Mouse (Mus musculus) hindbrain, embryonic 10.5 days (tissue): ENCODE measurements around the gene Apoe. TPM values are rescaled to one million over a fixed set of nuclear protein-coding genes. Genes with fewer than 3 reads are reported as not detected.

ENCODE experiments used
- DNase-seq: peaks from one replicate; pipeline ENCODE4 v3.0.0-alpha.2; 2017; ENCODE audit warnings: low spot score
- H3K27ac ChIP-seq: fragments of 300-500 bp; sonication (generic); 2 replicates; pipeline ENCODE4 v1.5.1; 2016; ENCODE audit warnings: mild to moderate bottlenecking, moderate library complexity
- H3K27me3 ChIP-seq: fragments of 300-500 bp; sonication (generic); 2 replicates; pipeline ENCODE4 v1.6.1; 2016; ENCODE audit warnings: mild to moderate bottlenecking; ENCODE audit not compliant: poor library complexity, insufficient read depth, severe bottlenecking
- H3K36me3 ChIP-seq: fragments of 300-500 bp; sonication (generic); 2 replicates; pipeline ENCODE4 v1.6.1; 2016; ENCODE audit warnings: mild to moderate bottlenecking, moderate library complexity
- H3K4me1 ChIP-seq: fragments of 300-500 bp; sonication (generic); replicated peaks from 2 replicates; pipeline ENCODE4 v1.6.1; 2016; ENCODE audit warnings: mild to moderate bottlenecking
- H3K4me3 ChIP-seq: fragments of 300-500 bp; sonication (generic); 2 replicates; pipeline ENCODE4 v1.5.1; 2016; ENCODE audit warnings: mild to moderate bottlenecking, moderate library complexity
- H3K9me3 ChIP-seq: fragments of 300-500 bp; sonication (generic); 2 replicates; pipeline ENCODE4 v1.6.1; 2016; ENCODE audit warnings: mild to moderate bottlenecking, moderate library complexity
- WGBS: fragments of 180-500 bp; shearing (Covaris S2); methylation state at CpG from one replicate; pipeline ENCODE4 v1.1.7; 2016; 5-methylcytosine and 5-hydroxymethylcytosine counted together
- polyA plus RNA-seq: library from polyadenylated mRNA; unstranded; fragments of >200 nt; fragmentation: Nextera tagmentation; extraction: Ambion mirVana; gene quantifications from 2 replicates; pipeline ENCODE4 v1.2.1, GENCODE M21; 2016

The Apoe gene
- polyA plus RNA-seq, 1 experiment from 2014 or later, result 230 TPM

DNA sequence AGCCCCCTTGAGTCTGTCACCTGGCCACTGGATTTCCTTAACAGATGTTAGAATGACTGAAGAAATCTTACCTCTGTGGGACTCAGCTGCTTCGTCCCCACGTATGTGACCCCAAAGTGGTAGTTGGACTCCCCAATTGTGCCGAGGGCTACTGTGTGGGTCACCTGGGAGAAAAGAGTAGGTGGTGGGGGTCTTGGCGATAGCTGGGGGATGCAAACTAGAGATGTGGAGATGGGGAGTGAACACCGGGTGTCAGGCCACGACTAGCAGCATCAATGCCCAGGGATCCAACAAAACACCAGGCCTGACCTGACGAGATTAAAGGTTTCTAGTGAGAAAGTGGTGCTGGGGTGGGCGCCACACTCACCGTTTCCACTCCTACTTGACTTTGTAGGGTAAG is 14.6 kb upstream of the Apoe start:
- Histone ChIP-seq H3K36me3 (peaks cover 65% of the 10 kb centered on the region), H3K27ac (no peak overlapping the region; the same call in 1 of the 2 replicates), H3K4me1 (peaks cover 23% of the 10 kb centered on the region), H3K9me3 (no peaks in the 10 kb centered on the region), H3K4me3 (peak overlapping the region; percentile 100), H3K27me3 (no peaks in the 10 kb centered on the region)
- no peak for DNase-seq
- WGBS, result 89% methylated on average over 9 of the region's 9 CpGs

DNA sequence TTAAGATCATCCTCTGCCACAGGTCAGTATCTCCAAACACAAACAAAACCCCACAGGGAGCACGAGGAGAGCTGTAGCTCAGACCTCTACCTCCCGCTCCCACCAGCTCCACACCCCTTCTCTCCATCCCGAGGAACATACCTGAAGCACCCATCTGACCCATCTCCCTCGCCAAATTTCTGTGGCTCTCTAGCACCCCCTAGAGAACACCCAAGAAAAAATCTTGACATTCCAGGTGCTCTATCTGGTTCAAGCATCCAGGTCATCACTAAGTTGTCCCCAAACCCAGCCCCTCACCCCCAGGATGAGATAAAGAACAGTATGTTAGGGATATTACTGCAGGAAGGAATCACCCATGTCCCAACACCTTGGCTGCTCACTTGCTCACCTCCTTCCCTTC is 14.2 kb upstream of the Apoe start:
- no peak for DNase-seq
- 59% methylated on average over 4 of the region's 4 CpGs for WGBS
- peaks cover 23% of the 10 kb centered on the region for H3K4me1 ChIP-seq
- peaks cover 65% of the 10 kb centered on the region for H3K36me3 ChIP-seq
- H3K4me3 ChIP-seq, result peak overlapping the region; percentile 100; the same call in 1 of the 2 replicates
- H3K9me3 ChIP-seq, result no peaks in the 10 kb centered on the region
- no peaks in the 10 kb centered on the region for H3K27me3 ChIP-seq
- no peak overlapping the region for H3K27ac ChIP-seq

DNA sequence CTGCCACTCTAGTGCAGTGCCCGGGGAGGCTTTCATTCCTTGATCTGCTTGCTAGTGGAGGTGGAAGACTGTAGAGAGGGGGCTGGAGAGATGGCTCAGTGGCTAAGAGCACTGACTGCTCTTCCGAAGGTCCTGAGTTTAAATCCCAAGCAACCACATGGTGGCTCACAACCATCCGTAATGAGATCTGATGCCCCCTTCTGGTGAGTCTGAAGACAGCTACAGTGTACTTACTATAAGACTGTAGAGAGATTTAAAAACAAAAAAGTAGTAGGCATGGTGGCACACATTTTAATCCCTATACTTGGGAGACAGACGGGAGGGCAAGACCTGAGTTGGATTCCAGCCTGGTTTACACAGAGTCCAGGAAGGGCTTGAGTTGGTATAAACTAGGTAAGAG is 13.4 kb upstream of the Apoe start:
- Histone ChIP-seq H3K4me1 (peaks cover 23% of the 10 kb centered on the region), H3K27me3 (no peaks in the 10 kb centered on the region), H3K9me3 (no peaks in the 10 kb centered on the region), H3K27ac (no peak overlapping the region), H3K4me3 (no peak overlapping the region), H3K36me3 (peaks cover 67% of the 10 kb centered on the region)
- 84% methylated on average over 4 of the region's 4 CpGs for WGBS
- DNase-seq, result no peak

DNA sequence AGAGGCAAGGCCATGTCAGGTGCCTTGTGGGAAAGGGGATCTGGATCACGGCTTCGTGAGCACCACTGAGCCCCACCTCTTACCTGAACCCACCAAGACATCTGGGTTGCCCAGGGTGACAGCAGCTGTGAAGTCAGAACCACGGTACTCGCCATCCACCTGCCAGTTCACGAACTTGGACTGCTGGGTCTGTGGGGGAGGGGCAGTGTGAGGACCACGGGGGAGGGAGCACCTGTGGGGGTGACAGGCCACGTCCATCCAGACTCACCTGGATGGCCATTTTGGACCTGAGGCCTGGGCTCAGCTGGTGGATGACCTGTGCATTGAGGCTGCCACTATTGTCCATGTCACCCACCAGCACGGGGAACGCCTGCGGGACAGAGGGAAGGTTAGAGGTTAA is 11.7 kb upstream of the Apoe start:
- Histone ChIP-seq H3K27me3 (no peaks in the 10 kb centered on the region), H3K27ac (no peak overlapping the region), H3K9me3 (no peaks in the 10 kb centered on the region), H3K36me3 (peaks cover 79% of the 10 kb centered on the region), H3K4me1 (peaks cover 13% of the 10 kb centered on the region), H3K4me3 (no peak overlapping the region)
- DNase-seq, result no peak
- WGBS, result 93% methylated on average over 10 of the region's 10 CpGs

DNA sequence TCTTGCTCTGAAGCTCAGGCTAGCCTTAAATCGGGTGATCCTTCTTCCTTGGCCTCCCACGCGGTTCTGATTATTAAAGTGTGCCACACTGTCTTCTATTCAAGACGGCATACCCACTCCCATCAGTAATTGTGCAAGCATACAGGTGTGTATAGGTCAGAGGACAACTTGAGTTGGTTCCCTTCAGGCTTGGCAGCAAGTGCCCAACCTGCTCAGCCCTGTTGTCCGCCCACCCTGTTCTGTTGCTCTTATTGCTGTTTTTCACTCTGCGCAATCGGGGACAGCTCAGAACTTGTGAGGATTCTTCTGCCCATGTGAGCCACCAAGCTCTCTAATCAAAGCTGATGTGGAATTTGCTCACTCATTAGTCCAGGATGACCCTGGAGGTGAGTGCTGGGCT is 6.3 kb upstream of the Apoe start:
- WGBS, result 94% methylated on average over 7 of the region's 7 CpGs
- DNase-seq, result no peak

DNA sequence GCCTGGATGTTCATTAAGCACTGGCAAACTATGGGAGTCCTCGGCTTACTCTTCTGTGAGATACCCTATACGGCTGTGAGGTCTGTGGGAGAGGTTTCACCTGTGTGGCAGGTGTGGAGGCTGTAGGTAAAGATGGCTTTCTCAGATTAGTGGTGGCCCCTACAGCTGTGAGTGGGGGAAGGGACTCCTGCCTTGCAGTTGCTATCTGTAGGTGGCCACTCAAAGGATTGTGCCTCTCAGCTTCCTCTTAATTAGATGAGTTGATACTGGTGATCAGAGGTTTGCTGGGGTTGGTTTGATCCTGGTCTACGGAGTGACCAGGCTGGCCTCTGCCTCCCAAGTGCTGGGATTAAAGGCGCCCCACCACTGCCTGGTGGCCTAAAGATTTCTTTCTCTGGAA is 5.5 kb upstream of the Apoe start:
- peaks cover 80% of the 10 kb centered on the region for H3K36me3 ChIP-seq
- no peak for DNase-seq
- no peak overlapping the region for H3K4me3 ChIP-seq
- WGBS, result 87% methylated on average over 4 of the region's 4 CpGs
- H3K27me3 ChIP-seq, result no peaks in the 10 kb centered on the region
- no peaks in the 10 kb centered on the region for H3K9me3 ChIP-seq
- H3K4me1 ChIP-seq, result peaks cover 23% of the 10 kb centered on the region
- H3K27ac ChIP-seq, result no peak overlapping the region

More for the DNA sequence above, 6.3 kb upstream of the Apoe start:
- Histone ChIP-seq H3K4me1 (peaks cover 17% of the 10 kb centered on the region), H3K36me3 (peaks cover 88% of the 10 kb centered on the region), H3K4me3 (no peak overlapping the region), H3K27me3 (no peaks in the 10 kb centered on the region), H3K27ac (no peak overlapping the region), H3K9me3 (no peaks in the 10 kb centered on the region)

DNA sequence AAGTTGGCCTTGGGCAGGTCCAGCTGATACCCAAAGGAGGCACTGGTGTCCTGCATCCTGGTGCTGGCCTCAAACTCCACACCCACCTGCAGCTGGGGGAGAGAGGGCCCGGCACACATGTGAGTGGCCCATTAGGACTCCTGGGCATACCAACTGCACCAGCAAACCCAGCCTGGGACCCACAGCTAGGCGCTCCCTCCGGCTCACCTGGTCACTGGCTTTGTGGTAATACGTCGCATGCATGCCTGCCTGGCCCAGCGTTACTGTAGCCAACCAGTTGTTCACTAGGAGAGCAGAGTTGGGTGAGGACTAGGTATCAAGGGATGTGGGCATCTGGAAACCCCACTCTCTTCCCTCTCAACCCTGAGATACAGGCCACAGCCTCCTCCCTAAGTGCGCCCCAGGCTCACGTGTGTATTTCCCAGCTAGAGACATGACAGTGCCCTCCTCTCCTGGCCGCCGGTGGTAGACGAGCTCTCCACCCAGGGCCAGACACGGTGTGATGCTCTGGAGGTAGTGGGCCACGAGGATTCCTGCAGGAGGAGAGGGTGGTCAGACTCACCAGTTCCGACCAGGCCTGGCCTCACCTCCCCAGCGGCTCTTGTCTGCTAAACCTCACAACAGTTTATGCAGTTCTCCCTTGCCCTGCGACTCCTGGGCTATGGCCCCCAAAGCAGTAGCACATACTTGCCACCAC is 4.0 kb upstream of the Apoe start:
- no peak overlapping the region for H3K27ac ChIP-seq
- H3K36me3 ChIP-seq, result peaks cover 65% of the 10 kb centered on the region
- peaks cover 37% of the 10 kb centered on the region for H3K4me1 ChIP-seq
- no peaks in the 10 kb centered on the region for H3K27me3 ChIP-seq
- no peak overlapping the region for H3K4me3 ChIP-seq
- 89% methylated on average over 16 of the region's 16 CpGs for WGBS
- no peaks in the 10 kb centered on the region for H3K9me3 ChIP-seq
- DNase-seq, result no peak

DNA sequence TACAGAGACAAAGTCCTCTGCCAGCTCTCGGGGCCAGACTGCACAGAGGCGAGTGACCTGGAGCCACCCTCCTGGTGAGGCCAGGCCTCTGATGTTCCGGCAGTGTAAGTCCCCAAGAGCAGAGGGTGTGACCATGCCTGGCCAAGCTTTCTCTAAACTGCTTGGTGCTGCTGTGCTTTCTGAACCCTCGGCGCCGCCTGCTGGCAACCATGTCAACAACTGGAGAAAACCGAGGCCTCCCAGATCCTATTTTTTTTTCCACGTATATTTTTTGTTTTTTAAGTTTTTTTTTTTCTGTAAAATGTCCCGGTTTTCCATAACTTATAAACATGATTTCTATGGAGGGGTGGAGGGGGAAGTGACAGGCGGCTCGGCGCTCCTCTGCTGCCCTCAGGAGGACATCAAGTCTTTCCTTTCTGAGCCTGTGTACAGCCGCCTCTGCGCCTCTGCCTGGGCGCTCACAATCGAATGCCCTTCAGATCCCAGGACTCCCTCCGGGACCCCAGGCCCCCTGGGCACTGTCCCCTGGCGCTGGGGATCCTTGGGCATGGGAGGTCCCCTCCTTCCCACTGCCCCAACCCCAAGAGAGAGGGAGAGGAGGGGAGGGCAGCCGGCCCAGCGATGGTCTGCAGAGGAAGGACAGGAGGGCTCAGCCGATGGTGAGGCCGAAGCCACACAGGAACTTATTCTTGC is 2.2 kb upstream of the Apoe start:
- DNase-seq, result peak; percentile 71
- H3K27me3 ChIP-seq, result no peaks in the 10 kb centered on the region
- H3K4me1 ChIP-seq, result peaks cover 44% of the 10 kb centered on the region
- 27% methylated on average over 22 of the region's 22 CpGs for WGBS
- no peak overlapping the region for H3K4me3 ChIP-seq
- H3K9me3 ChIP-seq, result peaks cover 8% of the 10 kb centered on the region
- H3K27ac ChIP-seq, result 0 out of 2 replicates have a peak overlapping the region, but pooled peaks have one; percentile 37
- H3K36me3 ChIP-seq, result peaks cover 59% of the 10 kb centered on the region

DNA sequence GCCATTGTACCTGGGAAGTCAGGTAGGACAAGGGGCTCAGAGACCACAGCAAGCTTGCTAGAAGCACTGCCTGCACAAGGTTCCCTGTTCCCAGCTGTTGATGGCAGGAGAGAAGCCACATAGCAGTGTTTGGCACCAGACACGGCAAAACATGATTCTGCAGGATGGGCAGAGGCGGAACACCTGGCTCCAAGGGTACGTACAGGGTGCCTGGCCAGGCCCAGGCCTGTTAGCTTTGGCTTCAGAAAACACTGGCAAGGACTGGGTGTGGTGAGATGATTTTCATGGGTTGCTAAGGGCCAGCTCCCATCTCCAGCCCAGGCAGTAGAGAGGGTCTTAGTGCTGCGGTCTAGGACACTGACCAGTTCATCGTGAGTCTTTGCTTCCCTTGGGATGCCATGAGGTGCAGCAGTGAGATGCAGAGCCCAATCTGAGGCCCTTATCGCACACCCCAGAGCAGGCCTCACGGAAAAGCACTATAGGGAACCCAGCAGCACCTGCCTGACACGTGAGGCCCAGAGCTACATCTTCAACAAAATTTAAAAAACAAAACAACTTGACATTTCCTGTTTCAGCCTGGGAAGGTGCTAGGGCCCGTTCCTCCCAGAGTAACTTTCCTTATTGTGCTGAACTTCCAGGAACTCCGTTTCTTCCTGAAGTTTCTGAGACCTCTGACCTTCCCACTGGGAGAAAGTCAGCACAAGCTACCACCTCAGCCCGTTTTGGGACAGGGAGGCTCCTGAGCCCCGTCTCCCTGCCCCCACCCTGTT is 1.5 kb upstream of the Apoe start:
- Histone ChIP-seq H3K9me3 (peaks cover 9% of the 10 kb centered on the region), H3K4me1 (peaks cover 44% of the 10 kb centered on the region), H3K36me3 (peaks cover 60% of the 10 kb centered on the region), H3K27me3 (no peaks in the 10 kb centered on the region), H3K27ac (no peak overlapping the region), H3K4me3 (no peak overlapping the region)
- no peak for DNase-seq
- WGBS, result 55% methylated on average over 12 of the region's 12 CpGs

DNA sequence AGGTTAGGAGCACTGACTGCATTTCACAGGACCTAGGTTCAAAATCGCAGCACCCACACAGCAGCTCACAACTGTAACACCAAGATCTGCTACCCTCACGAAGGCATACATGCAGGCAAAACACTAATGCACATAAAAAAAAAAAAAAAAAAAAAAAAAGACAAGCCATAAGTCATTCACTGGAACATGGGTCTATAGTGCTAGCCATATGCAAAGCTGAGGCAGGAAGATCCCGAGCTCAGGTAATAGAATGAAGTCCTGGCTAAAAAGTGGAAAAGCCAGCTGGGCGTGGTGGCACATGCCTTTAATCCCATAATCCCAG is 800 bp upstream of the Apoe start:
- H3K4me3 ChIP-seq, result 0 out of 2 replicates have a peak overlapping the region, but pooled peaks have one; percentile 51
- peak overlapping the region; percentile 84; the same call in 1 of the 2 replicates for H3K27ac ChIP-seq
- 81% methylated on average over 4 of the region's 4 CpGs for WGBS
- H3K36me3 ChIP-seq, result peaks cover 53% of the 10 kb centered on the region
- H3K27me3 ChIP-seq, result no peaks in the 10 kb centered on the region
- peaks cover 49% of the 10 kb centered on the region for H3K4me1 ChIP-seq
- peaks cover 9% of the 10 kb centered on the region for H3K9me3 ChIP-seq
- no peak for DNase-seq

DNA sequence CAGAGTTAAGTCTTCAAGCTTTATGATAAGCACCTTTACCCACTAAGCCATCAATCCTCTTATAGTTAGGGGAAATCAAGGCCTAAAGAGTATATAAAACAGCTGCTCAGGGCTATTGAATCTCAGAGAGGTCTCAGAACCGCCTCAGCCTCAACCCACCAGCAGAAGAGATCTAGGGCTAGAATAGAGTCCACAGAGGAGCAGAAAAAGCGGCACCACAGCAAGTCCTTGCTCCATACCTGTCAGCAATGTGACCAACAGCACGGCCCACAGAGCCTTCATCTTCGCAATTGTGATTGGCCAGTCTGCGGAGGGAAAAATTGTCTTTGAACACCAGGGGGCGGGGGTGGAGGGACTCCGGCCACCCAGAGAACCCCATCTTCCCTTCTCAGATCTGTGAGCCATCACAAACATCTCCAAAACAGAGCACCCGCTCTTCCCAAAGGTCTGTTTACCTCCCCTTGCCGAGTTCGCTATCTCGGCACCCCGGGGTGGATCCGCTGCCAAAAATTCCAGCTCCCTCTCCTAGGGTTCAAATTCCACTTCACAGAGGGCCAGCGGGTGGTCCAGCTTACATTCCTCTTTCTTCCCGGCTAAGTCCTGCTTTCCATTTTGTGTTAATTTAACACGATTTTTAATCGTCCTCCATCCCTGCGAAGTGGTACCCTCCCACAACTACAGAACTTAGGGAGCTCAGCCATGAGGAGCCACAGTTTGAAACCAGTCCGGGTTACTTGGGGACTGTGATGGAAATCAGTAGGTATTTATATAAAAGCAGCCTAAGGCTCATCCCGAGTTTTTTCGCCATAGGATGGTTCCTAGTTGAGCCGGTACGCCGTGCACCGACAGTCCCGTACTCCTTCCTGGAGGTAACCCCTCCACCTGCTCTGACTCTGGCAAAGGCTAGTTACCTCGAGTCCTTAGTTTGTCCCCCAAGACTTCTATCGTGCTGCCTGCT is 760 bp downstream of the Apoe start:
- Histone ChIP-seq H3K4me1 (peaks cover 60% of the 10 kb centered on the region), H3K27ac (peak overlapping the region; percentile 84)
- 2% methylated on average over 28 of the region's 28 CpGs for WGBS

DNA sequence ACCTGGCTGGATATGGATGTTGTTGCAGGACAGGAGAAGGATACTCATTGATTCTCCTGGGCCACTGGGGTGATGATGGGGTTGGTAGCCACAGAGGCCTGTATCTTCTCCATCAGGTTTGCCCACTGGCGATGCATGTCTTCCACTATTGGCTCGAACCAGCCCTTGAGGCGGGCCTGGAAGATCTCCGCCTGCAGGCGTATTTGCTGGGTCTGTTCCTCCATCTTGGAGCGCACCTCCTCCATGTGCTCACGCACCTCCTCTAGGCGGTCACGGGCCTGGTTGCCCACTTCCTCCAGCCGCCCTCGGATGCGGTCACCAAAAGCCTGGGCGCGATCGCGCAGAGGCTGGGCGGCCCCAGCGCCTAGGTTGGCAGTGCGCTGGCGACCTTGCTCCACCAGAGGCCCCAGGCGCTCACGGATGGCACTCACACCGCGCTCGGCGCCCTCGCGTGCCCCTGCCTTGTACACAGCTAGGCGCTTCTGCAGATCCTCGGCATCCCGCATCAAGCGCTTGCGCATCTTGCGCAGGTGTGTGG is 2.6 kb downstream of the Apoe start:
- Histone ChIP-seq H3K27me3 (no peaks in the 10 kb centered on the region), H3K36me3 (peaks cover 19% of the 10 kb centered on the region), H3K4me1 (peaks cover 71% of the 10 kb centered on the region), H3K27ac (no peak overlapping the region), H3K4me3 (peak overlapping the region; percentile 7; the same call in 1 of the 2 replicates), H3K9me3 (peaks cover 9% of the 10 kb centered on the region)
- no peak for DNase-seq
- WGBS, result 94% methylated on average over 34 of the region's 34 CpGs

More for the DNA sequence above, 760 bp downstream of the Apoe start:
- peak overlapping the region; percentile 51 for H3K4me3 ChIP-seq
- peak; percentile 60 for DNase-seq
- no peaks in the 10 kb centered on the region for H3K27me3 ChIP-seq
- peaks cover 37% of the 10 kb centered on the region for H3K36me3 ChIP-seq
- H3K9me3 ChIP-seq, result peaks cover 9% of the 10 kb centered on the region
